Mouse (Mus musculus): ENCODE measurements at regions not wholly inside any gene's neighbourhood (a gene's known extent, or its start where the extent isn't known, plus 50 kb on each side); places are given as distances from the start of the nearest gene placed in this dataset.

DNA sequence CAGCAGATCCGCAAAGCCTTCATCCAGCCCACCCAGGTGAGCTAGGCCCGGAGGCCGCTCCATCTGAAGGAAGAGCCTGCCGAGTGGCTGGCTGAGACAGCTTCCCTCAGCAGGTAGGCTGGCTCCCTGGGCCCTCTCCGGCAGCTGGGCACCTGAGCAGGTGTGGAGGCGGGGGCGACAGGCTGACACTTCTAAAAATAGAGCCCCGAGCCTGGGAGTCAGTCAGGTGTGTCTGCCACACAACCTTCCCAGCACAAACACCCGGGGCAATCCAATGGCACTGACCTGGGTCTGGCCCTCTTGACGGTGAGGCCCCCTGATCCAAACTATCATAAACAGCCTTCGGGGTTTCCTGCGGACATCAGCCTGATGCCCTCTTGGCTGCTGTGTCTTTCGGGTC lies 58.5 kb downstream of the Zfp36l2 start:
- Histone ChIP-seq H3K27ac (ENCODE audit: insufficient read depth, low read length) (no peak overlapping the region), H3K4me1 (ENCODE audit: control insufficient read depth, insufficient read depth, low read length) (no peaks in the 10 kb centered on the region), H3K27me3 (ENCODE audit: control insufficient read depth, insufficient read depth, low read length) (no peaks in the 10 kb centered on the region), H3K4me3 (replicated peaks; ENCODE audit: insufficient read depth, low read depth, low read length) (no peak overlapping the region)
- TF ChIP-seq CTCF (IDR thresholded peaks at IDR 0.05; ENCODE audit: borderline replicate concordance, insufficient read depth, low read depth, low read length) (no peak), POLR2A (IDR thresholded peaks at IDR 0.05; ENCODE audit: borderline replicate concordance, insufficient read depth, low read length) (no peak)
- no peak for DNase-seq
- WGBS: 67% methylated on average over 13 of the region's 13 CpGs

DNA sequence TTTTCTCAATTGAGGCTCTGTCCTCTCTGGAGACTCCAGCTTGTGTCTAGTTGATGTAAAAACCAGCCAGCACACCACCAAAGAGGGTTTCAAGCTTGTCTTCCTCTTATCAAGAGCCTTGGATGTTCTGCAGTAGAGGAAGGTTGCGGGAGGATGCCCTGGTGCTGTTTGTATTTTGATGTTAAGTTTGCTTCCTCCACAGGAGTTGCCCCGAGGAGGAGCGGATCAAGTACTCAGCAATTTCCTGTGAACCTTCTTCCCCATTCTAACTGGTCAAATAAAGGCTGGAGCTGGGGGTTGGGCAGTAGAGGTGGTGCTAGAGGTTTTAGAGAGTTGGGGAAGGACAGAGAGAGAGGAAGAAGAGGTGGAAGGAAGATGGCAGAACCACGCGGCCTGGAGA lies 59.5 kb downstream of the Zfp36l2 start:
- DNase-seq: no peak
- Histone ChIP-seq H3K27me3 (ENCODE audit: control insufficient read depth, insufficient read depth, low read length) (no peaks in the 10 kb centered on the region), H3K4me3 (replicated peaks; ENCODE audit: insufficient read depth, low read depth, low read length) (no peak overlapping the region), H3K27ac (ENCODE audit: insufficient read depth, low read length) (no peak overlapping the region), H3K4me1 (ENCODE audit: control insufficient read depth, insufficient read depth, low read length) (no peaks in the 10 kb centered on the region)
- no peak for TF ChIP-seq POLR2A (IDR thresholded peaks at IDR 0.05; ENCODE audit: borderline replicate concordance, insufficient read depth, low read length)
- no peak for TF ChIP-seq CTCF (IDR thresholded peaks at IDR 0.05; ENCODE audit: borderline replicate concordance, insufficient read depth, low read depth, low read length)
- WGBS: 93% methylated on average over 5 of the region's 5 CpGs

DNA sequence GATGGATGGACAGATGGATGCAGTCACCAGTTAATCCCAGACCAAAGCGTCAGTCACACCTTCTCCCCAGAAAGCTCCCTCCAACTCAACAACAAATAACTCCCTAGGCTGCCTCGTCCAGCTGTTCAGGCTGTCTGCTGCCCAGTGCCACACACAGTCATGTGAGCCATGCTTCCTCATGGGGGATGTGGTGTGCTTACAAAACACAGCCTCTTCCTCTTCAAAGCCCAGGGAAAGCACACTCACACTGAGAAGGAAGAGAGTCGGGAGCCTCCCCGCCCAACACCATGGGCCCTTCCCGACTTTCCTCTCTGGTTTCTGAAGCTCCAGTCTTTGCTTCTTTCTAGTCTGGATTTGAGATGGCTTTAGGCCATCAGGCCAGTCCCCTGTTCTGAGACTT lies 61.6 kb downstream of the Zfp36l2 start:
- 56% methylated on average over 5 of the region's 5 CpGs for WGBS

DNA sequence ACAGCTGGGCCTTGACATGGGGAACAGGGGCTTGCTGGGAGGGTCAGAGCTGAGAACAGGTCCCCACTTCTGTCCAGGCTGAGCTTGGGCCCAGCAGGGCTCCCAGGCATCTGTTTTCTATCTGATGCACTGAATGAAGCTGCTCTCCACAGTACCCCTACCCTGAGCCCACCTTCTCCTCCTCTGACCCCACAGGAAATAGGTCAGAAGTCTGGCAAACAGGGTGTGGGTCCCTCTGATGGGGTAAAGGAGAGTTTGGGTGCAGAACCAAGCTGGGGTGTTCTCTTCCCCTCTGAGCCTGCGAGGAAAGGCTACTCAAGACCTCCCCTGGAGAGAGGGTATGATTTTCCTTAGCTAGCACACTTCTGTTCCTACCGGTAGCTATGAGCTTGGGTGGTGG lies 64.6 kb downstream of the Zfp36l2 start:
- no peaks in the 10 kb centered on the region for H3K27me3 ChIP-seq (ENCODE audit: control insufficient read depth, insufficient read depth, low read length)
- no peaks in the 10 kb centered on the region for H3K4me1 ChIP-seq (ENCODE audit: control insufficient read depth, insufficient read depth, low read length)
- no peak for TF ChIP-seq POLR2A (IDR thresholded peaks at IDR 0.05; ENCODE audit: borderline replicate concordance, insufficient read depth, low read length)
- TF ChIP-seq CTCF (IDR thresholded peaks at IDR 0.05; ENCODE audit: borderline replicate concordance, insufficient read depth, low read depth, low read length): no peak
- WGBS: 81% methylated on average over 2 of the region's 2 CpGs
- DNase-seq: no peak
- H3K27ac ChIP-seq (ENCODE audit: insufficient read depth, low read length): no peak overlapping the region
- no peak overlapping the region for H3K4me3 ChIP-seq (replicated peaks; ENCODE audit: insufficient read depth, low read depth, low read length)

More for the DNA sequence above, 61.6 kb downstream of the Zfp36l2 start:
- no peak overlapping the region for H3K27ac ChIP-seq (ENCODE audit: insufficient read depth, low read length)
- H3K27me3 ChIP-seq (ENCODE audit: control insufficient read depth, insufficient read depth, low read length): no peaks in the 10 kb centered on the region
- TF ChIP-seq CTCF (IDR thresholded peaks at IDR 0.05; ENCODE audit: borderline replicate concordance, insufficient read depth, low read depth, low read length): no peak
- no peak for TF ChIP-seq POLR2A (IDR thresholded peaks at IDR 0.05; ENCODE audit: borderline replicate concordance, insufficient read depth, low read length)
- H3K4me1 ChIP-seq (ENCODE audit: control insufficient read depth, insufficient read depth, low read length): no peaks in the 10 kb centered on the region
- no peak for DNase-seq
- no peak overlapping the region for H3K4me3 ChIP-seq (replicated peaks; ENCODE audit: insufficient read depth, low read depth, low read length)

DNA sequence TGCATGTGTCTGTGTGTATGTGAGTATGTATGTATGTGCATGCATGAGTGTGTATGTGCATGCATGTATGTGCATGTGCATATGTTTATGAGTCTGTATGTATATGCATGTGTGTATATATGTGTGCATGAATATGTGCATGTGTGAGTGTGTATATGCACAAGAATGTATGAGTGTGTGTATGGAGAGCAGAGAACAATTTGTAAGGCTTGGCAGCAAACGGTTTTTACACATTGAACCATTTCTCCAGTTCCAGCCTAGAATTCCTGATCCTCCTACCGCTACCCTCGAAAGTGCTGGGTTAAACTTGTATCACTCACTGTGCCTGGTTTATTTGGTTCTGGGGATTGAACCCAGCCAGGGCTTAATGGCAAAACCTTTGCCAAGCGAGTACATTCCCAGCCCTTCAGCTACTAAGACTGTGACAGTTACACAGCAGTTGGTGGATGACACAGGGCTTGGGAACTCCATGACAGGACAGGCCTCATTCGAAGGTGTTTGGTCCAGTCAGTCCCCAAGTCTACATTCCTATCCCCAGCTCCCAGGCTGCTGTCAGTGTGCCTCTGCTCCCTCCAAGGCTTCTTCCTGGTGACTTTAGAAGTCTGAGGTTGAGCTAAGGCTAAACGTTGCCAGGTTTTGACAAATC lies 65.1 kb downstream of the Zfp36l2 start:
- Histone ChIP-seq H3K4me3 (replicated peaks; ENCODE audit: insufficient read depth, low read depth, low read length) (no peak overlapping the region), H3K27me3 (ENCODE audit: control insufficient read depth, insufficient read depth, low read length) (no peaks in the 10 kb centered on the region), H3K4me1 (ENCODE audit: control insufficient read depth, insufficient read depth, low read length) (no peaks in the 10 kb centered on the region), H3K27ac (ENCODE audit: insufficient read depth, low read length) (no peak overlapping the region)
- no peak for DNase-seq
- TF ChIP-seq POLR2A (IDR thresholded peaks at IDR 0.05; ENCODE audit: borderline replicate concordance, insufficient read depth, low read length): no peak
- WGBS: 78% methylated on average over 6 of the region's 6 CpGs

DNA sequence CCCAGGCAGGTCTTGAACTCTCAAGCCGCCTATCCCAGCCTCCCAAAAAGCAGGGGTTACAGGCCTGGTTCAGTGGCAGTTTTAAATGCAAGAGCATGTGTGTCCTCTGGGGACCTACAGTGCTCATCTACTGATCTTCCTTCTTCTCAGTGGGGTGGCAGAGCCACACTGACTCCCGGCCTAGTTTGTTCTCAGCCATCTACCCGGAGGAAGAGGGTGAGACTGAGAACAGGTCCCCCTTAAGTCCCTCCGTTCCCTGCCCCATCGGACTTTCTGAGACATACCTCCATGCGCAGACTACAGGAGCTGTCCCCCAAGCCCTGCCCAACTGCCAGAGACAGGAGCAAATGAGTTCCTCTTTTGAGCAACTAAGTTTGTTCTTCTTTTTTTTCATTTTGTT lies 66.5 kb downstream of the Zfp36l2 start:
- 74% methylated on average over 6 of the region's 6 CpGs for whole genome bisulfite sequencing
- H3K27ac ChIP-seq (ENCODE audit: insufficient read depth, low read length): no peak overlapping the region
- DNase-seq: no peak
- 0 out of 2 replicates have a peak, but pooled peaks cover under 1% of the 10 kb centered on the region for H3K4me1 ChIP-seq (ENCODE audit: control insufficient read depth, insufficient read depth, low read length)
- TF ChIP-seq CTCF (IDR thresholded peaks at IDR 0.05; ENCODE audit: borderline replicate concordance, insufficient read depth, low read depth, low read length): no peak
- TF ChIP-seq POLR2A (IDR thresholded peaks at IDR 0.05; ENCODE audit: borderline replicate concordance, insufficient read depth, low read length): no peak
- no peaks in the 10 kb centered on the region for H3K27me3 ChIP-seq (ENCODE audit: control insufficient read depth, insufficient read depth, low read length)
- no peak overlapping the region for H3K4me3 ChIP-seq (replicated peaks; ENCODE audit: insufficient read depth, low read depth, low read length)

DNA sequence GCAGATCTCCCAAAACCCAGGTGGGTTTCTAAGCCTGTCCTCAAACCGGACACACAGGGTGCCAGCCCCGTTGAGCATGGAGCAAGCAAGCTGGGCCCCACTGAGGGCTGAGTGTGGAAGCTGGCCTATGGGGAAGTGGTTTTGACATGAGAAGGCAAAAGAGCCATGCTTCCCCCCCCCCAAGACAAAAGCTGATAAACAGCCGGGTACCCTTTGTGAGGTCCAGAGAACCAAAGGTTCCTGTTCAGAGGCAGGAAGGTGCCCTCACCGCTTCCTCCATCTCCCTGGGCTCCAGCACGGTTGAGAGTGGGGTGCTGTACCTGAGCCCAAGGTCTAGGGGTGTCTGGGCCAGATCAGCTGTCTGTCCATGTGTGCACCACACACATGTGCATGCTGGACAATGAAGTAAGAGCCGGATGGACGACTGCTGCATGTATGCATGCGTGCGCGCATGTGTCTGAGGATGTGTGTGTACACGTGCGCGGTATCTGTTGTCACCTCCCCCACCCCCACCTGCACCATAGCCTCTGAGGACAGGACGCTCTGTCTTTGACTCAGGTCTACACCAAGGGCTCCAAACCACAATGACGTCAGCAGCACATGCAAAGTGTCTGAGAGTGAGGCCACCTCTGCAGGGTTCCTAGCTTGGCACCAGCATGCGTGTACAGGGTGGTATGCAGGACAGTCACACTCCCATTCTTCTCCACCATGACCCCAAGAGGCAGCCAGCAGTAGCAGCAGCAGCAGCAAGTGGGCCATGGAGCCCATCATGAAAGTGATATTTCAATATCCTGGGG lies 68.3 kb downstream of the Zfp36l2 start:
- no peak for DNase-seq
- 0 out of 2 replicates have a peak, but pooled peaks cover 3% of the 10 kb centered on the region for H3K4me1 ChIP-seq (ENCODE audit: control insufficient read depth, insufficient read depth, low read length)
- H3K4me3 ChIP-seq (replicated peaks; ENCODE audit: insufficient read depth, low read depth, low read length): no peak overlapping the region
- TF ChIP-seq POLR2A (IDR thresholded peaks at IDR 0.05; ENCODE audit: borderline replicate concordance, insufficient read depth, low read length) (no peak), CTCF (IDR thresholded peaks at IDR 0.05; ENCODE audit: borderline replicate concordance, insufficient read depth, low read depth, low read length) (no peak)
- no peaks in the 10 kb centered on the region for H3K27me3 ChIP-seq (ENCODE audit: control insufficient read depth, insufficient read depth, low read length)
- no peak overlapping the region for H3K27ac ChIP-seq (ENCODE audit: insufficient read depth, low read length)
- 87% methylated on average over 16 of the region's 16 CpGs for WGBS

DNA sequence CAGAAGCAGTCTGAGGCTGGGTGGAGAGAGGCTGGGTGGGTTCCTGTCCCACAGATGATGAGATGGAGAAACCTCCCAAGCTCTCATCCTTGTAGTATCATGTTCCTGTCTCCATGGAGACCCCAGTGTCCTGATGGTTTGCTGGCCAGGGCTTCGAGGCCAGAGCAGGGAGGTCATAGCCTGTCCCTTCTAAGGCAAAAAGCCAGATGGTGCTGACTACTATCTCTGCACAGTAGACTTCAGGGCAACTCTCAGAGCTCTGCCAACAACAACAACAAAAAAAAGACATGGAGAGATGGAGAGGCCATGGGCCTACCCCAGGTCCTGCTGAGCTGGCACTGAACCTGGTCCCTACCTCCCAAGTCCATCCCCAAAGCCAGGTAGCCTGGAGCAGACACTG lies 69.0 kb downstream of the Zfp36l2 start:
- TF ChIP-seq POLR2A (IDR thresholded peaks at IDR 0.05; ENCODE audit: borderline replicate concordance, insufficient read depth, low read length) (no peak), CTCF (IDR thresholded peaks at IDR 0.05; ENCODE audit: borderline replicate concordance, insufficient read depth, low read depth, low read length) (no peak)
- H3K4me1 ChIP-seq (ENCODE audit: control insufficient read depth, insufficient read depth, low read length): 0 out of 2 replicates have a peak, but pooled peaks cover 3% of the 10 kb centered on the region
- WGBS: 25% methylated on average over 1 of the region's 1 CpGs
- H3K27me3 ChIP-seq (ENCODE audit: control insufficient read depth, insufficient read depth, low read length): no peaks in the 10 kb centered on the region
- no peak overlapping the region for H3K27ac ChIP-seq (ENCODE audit: insufficient read depth, low read length)
- no peak overlapping the region for H3K4me3 ChIP-seq (replicated peaks; ENCODE audit: insufficient read depth, low read depth, low read length)
- DNase-seq: no peak

All from cerebellum, adult 2 months (tissue).